ENCODE assay signal across 8 mouse cellular contexts in the genomic region with DNA sequence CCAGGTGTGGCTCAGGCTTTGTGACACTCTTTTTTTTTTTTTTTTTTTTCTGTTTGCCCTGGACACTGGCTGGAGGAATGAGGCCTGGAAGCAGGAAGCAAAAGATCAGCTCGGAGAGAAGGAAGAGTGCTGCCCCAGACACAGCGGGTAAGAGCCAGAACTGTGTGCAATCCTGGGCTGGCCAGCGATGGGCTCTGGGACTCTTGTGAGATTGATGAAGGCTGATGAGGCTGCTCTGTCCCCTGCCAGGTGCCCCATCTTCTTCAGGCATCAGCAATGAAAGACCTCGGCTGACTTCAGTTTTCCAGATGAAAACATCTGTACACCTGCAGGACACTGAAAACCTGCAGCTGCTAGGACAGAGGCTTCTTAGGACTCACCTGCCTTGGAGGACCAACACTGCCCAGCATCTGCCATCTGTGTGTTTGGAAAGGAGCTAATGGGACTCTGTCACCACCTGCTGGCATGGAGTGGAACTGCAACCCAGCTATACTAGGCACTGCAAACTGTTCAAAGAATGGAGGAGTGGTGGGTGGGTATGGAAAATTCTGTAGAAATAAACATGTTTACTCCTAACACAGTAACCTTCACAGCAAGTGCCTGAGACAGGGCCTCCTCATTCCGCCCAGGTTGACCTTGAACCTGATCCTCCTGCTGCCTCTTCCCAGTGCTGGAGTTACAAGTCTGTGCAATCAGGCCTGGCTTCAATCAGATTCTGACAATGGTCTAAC. TPM values are rescaled to one million over a fixed set of nuclear protein-coding genes. Genes with fewer than 3 reads are reported as not detected.
DNase-seq lines count a peak whose midpoint lies in the region; ATAC-seq lines count a peak whose summit lies in the region.

No protein-coding gene starts in this region.

- WGBS in limb, embryonic 10.5 days, result 37% methylated on average over 5 of the region's 5 CpGs
- 39% methylated on average over 5 of the region's 5 CpGs for WGBS in midbrain, embryonic 13.5 days

- no peak overlapping the region for H3K9ac ChIP-seq in midbrain, embryonic 13.5 days (replicated peaks)

- H3K27me3 ChIP-seq in limb, embryonic 10.5 days (ENCODE audit: low read depth, poor library complexity, severe bottlenecking), result peaks cover 30% of the 10 kb centered on the region
- H3K27me3 ChIP-seq in midbrain, embryonic 13.5 days, result peaks cover 22% of the 10 kb centered on the region

- peaks cover 16% of the 10 kb centered on the region for H3K36me3 ChIP-seq in limb, embryonic 10.5 days
- peaks cover 15% of the 10 kb centered on the region for H3K36me3 ChIP-seq in midbrain, embryonic 13.5 days

- peak; percentile 31 for DNase-seq in ovary, postnatal 10 days (ENCODE audit: low spot score)
- DNase-seq in ovary, adult 18-20 months (ENCODE audit: low spot score), result no peak
- peak; percentile 77 for DNase-seq in embryo, embryonic 9.5 days (ENCODE audit: extremely low spot score)
- peak; percentile 61 to 87 for DNase-seq in heart, adult 18-20 months
- DNase-seq in kidney, adult 18-20 months, result peak; percentile 80
- peak; percentile 87 for DNase-seq in limb, embryonic 10.5 days (ENCODE audit: low spot score)
- peak; percentile 51 to 71 for DNase-seq in spleen, adult 18-20 months

- H3K4me1 ChIP-seq in limb, embryonic 10.5 days, result no peaks in the 10 kb centered on the region
- H3K4me1 ChIP-seq in midbrain, embryonic 13.5 days (replicated peaks), result 0 out of 2 replicates have a peak, but pooled peaks cover 3% of the 10 kb centered on the region

- H3K4me3 ChIP-seq in limb, embryonic 10.5 days, result no peak overlapping the region
- H3K4me3 ChIP-seq in midbrain, embryonic 13.5 days (replicated peaks), result no peak overlapping the region

- H3K4me2 ChIP-seq in midbrain, embryonic 13.5 days (replicated peaks), result no peak overlapping the region

- no peak overlapping the region for H3K27ac ChIP-seq in limb, embryonic 10.5 days
- H3K27ac ChIP-seq in midbrain, embryonic 13.5 days, result peak overlapping the region; percentile 44

- H3K9me3 ChIP-seq in limb, embryonic 10.5 days (replicated peaks), result no peaks in the 10 kb centered on the region
- no peaks in the 10 kb centered on the region for H3K9me3 ChIP-seq in midbrain, embryonic 13.5 days

- ATAC-seq in midbrain, embryonic 13.5 days, result peak; percentile 81

RNA-seq across cellular contexts. Expression of a gene that starts 11.3 kb away (rescaled TPM):
- total RNA-seq in heart, adult 18-20 months (2021), result 10 to 100 TPM; 79.6 to 85.6 TPM
- polyA plus RNA-seq in limb, embryonic 10.5 days (2016; fragmentation: Nextera tagmentation; extraction: Ambion mirVana), result 78.6 and 91.4 TPM in 2 replicates
- polyA plus RNA-seq in midbrain, embryonic 13.5 days (2015; fragmentation: Nextera tagmentation; extraction: Ambion mirVana), result 118 and 129 TPM in 2 replicates

RNA-seq across cellular contexts. Expression of a gene that starts 11.4 kb away (rescaled TPM):
- total RNA-seq in heart, adult 18-20 months (2021), result 1 to 10 TPM; 1.6 to 4.3 TPM
- polyA plus RNA-seq in limb, embryonic 10.5 days (2016; fragmentation: Nextera tagmentation; extraction: Ambion mirVana), result 10.6 and 16.5 TPM in 2 replicates
- 43.0 and 46.1 TPM in 2 replicates for polyA plus RNA-seq in midbrain, embryonic 13.5 days (2015; fragmentation: Nextera tagmentation; extraction: Ambion mirVana)

RNA-seq across cellular contexts. Expression of a gene that starts 17.2 kb away (rescaled TPM):
- total RNA-seq in heart, adult 18-20 months (2021), result 100 to 1,000 TPM in 1 of 2 experiments, 10 to 100 TPM in 1; 98.6 to 108 TPM
- 72.6 and 73.3 TPM in 2 replicates for polyA plus RNA-seq in limb, embryonic 10.5 days (2016; fragmentation: Nextera tagmentation; extraction: Ambion mirVana)
- polyA plus RNA-seq in midbrain, embryonic 13.5 days (2015; fragmentation: Nextera tagmentation; extraction: Ambion mirVana), result 41.6 and 44.8 TPM in 2 replicates

RNA-seq across cellular contexts. Expression of a gene that starts 19.8 kb away (rescaled TPM):
- total RNA-seq in heart, adult 18-20 months (2021), result 1 to 10 TPM in 1 of 2 experiments, under 1 TPM in 1; 0.41 to 1.4 TPM
- polyA plus RNA-seq in limb, embryonic 10.5 days (2016; fragmentation: Nextera tagmentation; extraction: Ambion mirVana), result not detected in 2 replicates
- 8.6 and 10.8 TPM in 2 replicates for polyA plus RNA-seq in midbrain, embryonic 13.5 days (2015; fragmentation: Nextera tagmentation; extraction: Ambion mirVana)

RNA-seq across cellular contexts. Expression of a gene that starts 39.5 kb away (rescaled TPM):
- total RNA-seq in heart, adult 18-20 months (2021), result 10 to 100 TPM; 10.2 to 10.8 TPM
- 0.05 and 0.11 TPM in 2 replicates for polyA plus RNA-seq in limb, embryonic 10.5 days (2016; fragmentation: Nextera tagmentation; extraction: Ambion mirVana)
- polyA plus RNA-seq in midbrain, embryonic 13.5 days (2015; fragmentation: Nextera tagmentation; extraction: Ambion mirVana), result 0.16 and 0.23 TPM in 2 replicates
